ENCODE assay signal across 22 mouse cellular contexts in the genomic region with DNA sequence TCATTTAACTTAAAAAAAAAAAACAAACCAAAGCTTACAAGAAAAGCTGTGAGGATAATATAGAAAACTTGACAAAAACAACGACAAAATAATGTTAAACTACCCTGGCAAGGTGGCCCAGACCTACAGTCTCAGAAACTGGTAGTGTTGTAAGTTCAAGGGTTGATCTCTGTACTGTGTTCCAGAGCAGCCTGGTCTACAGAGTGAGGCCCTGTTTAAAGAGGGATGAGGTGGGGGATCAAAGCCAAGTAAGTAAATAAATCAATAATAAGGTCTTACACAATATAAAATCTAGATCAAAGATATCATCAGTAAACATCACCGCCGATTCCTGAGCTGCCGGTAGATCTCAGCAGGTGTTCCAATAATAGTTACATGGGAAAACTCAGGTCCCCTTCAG. TPM values are rescaled to one million over a fixed set of nuclear protein-coding genes. Genes with fewer than 3 reads are reported as not detected.
DNase-seq lines count a peak whose midpoint lies in the region; ATAC-seq and TF ChIP-seq lines count a peak whose summit lies in the region.
"Had no signal": no experiment of that assay in that cellular context is flagged by ENCODE, and none has a peak within 500 bp of the region (broad histone marks: within the 10 kb centered on the region; RNA-seq: fewer than 3 reads in every experiment).

No protein-coding gene starts in this region.

- H3K36me3 ChIP-seq in forebrain, embryonic 11.5 days (ENCODE audit: control insufficient read depth, insufficient read depth, low read length), result no peaks in the 10 kb centered on the region
- H3K36me3 ChIP-seq in forebrain, embryonic 15.5 days, result no peaks in the 10 kb centered on the region
- H3K36me3 ChIP-seq in liver, embryonic 15.5 days (replicated peaks), result no peaks in the 10 kb centered on the region
- no peaks in the 10 kb centered on the region for H3K36me3 ChIP-seq in liver, postnatal 0 days (replicated peaks; ENCODE audit: insufficient read depth, low read length)
- H3K36me3 ChIP-seq: embryonic facial prominence, embryonic 10.5 days; embryonic facial prominence, embryonic 12.5 days; forebrain, embryonic 12.5 days; G1E had no signal

- no peak for ATAC-seq in forebrain, embryonic 11.5 days (replicated peaks; ENCODE audit: low FRiP score)
- no peak for ATAC-seq in forebrain, embryonic 15.5 days (replicated peaks)
- ATAC-seq in liver, embryonic 15.5 days (ENCODE audit: insufficient read depth), result peak; percentile 23; the same call in 1 of the 2 replicates
- peak; percentile 51 for ATAC-seq in liver, postnatal 0 days
- ATAC-seq: activated CD4-positive, CD25-positive, alpha-beta regulatory T cell, adult 4 months; CD4-positive, CD25-positive, alpha-beta regulatory T cell, adult 4 months; Patski had no signal

- TF ChIP-seq EP300 in liver, postnatal 0 days (IDR thresholded peaks at IDR 0.05; ENCODE audit: low read depth), result peak; percentile 32; the same call in 1 of the 2 replicates

- no peak overlapping the region for H3K4me3 ChIP-seq in forebrain, embryonic 11.5 days (ENCODE audit: low read depth, low read length)
- H3K4me3 ChIP-seq in forebrain, embryonic 15.5 days, result no peak overlapping the region
- no peak overlapping the region for H3K4me3 ChIP-seq in liver, embryonic 15.5 days (replicated peaks)
- no peak overlapping the region for H3K4me3 ChIP-seq in liver, postnatal 0 days (ENCODE audit: low read depth, low read length)
- H3K4me3 ChIP-seq: embryonic facial prominence, embryonic 10.5 days; embryonic facial prominence, embryonic 12.5 days; forebrain, embryonic 12.5 days had no signal

- no peaks in the 10 kb centered on the region for H3K4me1 ChIP-seq in forebrain, embryonic 11.5 days (replicated peaks; ENCODE audit: control insufficient read depth, insufficient read depth, low read length)
- H3K4me1 ChIP-seq in forebrain, embryonic 15.5 days, result no peaks in the 10 kb centered on the region
- peaks cover 17% of the 10 kb centered on the region for H3K4me1 ChIP-seq in liver, embryonic 15.5 days (replicated peaks)
- H3K4me1 ChIP-seq in liver, postnatal 0 days (ENCODE audit: insufficient read depth), result peaks cover 11% of the 10 kb centered on the region
- H3K4me1 ChIP-seq: embryonic facial prominence, embryonic 10.5 days; embryonic facial prominence, embryonic 12.5 days; forebrain, embryonic 12.5 days had no signal

- no peak for TF ChIP-seq CTCF in liver, postnatal 0 days (IDR thresholded peaks at IDR 0.05; ENCODE audit: low read depth)

- H3K27me3 ChIP-seq in forebrain, embryonic 11.5 days (ENCODE audit: control insufficient read depth, insufficient read depth, low read length), result no peaks in the 10 kb centered on the region
- 0 out of 2 replicates have a peak, but pooled peaks cover 4% of the 10 kb centered on the region for H3K27me3 ChIP-seq in forebrain, embryonic 15.5 days
- peaks cover 29% of the 10 kb centered on the region for H3K27me3 ChIP-seq in liver, embryonic 15.5 days
- no peaks in the 10 kb centered on the region for H3K27me3 ChIP-seq in liver, postnatal 0 days (ENCODE audit: insufficient read depth, low read length)
- H3K27me3 ChIP-seq: embryonic facial prominence, embryonic 12.5 days; forebrain, embryonic 12.5 days had no signal

- H3K9me3 ChIP-seq in forebrain, embryonic 11.5 days (ENCODE audit: control insufficient read depth, low read length), result no peaks in the 10 kb centered on the region
- no peaks in the 10 kb centered on the region for H3K9me3 ChIP-seq in forebrain, embryonic 15.5 days
- no peaks in the 10 kb centered on the region for H3K9me3 ChIP-seq in liver, embryonic 15.5 days (replicated peaks)
- H3K9me3 ChIP-seq in liver, postnatal 0 days (ENCODE audit: low read length), result no peaks in the 10 kb centered on the region
- H3K9me3 ChIP-seq: embryonic facial prominence, embryonic 10.5 days; embryonic facial prominence, embryonic 12.5 days; forebrain, embryonic 12.5 days; G1E had no signal

- H3K27ac ChIP-seq in forebrain, embryonic 11.5 days (ENCODE audit: low read depth, low read length), result no peak overlapping the region
- no peak overlapping the region for H3K27ac ChIP-seq in forebrain, embryonic 15.5 days (replicated peaks)
- H3K27ac ChIP-seq in liver, embryonic 15.5 days (replicated peaks), result no peak overlapping the region
- H3K27ac ChIP-seq in liver, postnatal 0 days (ENCODE audit: low read depth), result 0 out of 2 replicates have a peak overlapping the region, but pooled peaks have one; percentile 20
- H3K27ac ChIP-seq: embryonic facial prominence, embryonic 10.5 days; embryonic facial prominence, embryonic 12.5 days; forebrain, embryonic 12.5 days had no signal

- DNase-seq in forebrain, embryonic 11.5 days (ENCODE audit: low spot score), result peak; percentile 19
- no peak for DNase-seq in liver
- no peak for DNase-seq in liver, postnatal 0 days
- DNase-seq: adrenal gland, adult 8-10 months; adrenal gland, postnatal 14 days; adrenal gland, postnatal 36 days; B cell, adult 2 months; cerebellum, adult 11-12 months; cerebellum, adult 2 months; cerebellum, adult 9-10 months; cerebellum, postnatal 10 days; cerebellum, postnatal 25 days had no signal

- 85% methylated on average over 4 of the region's 4 CpGs for WGBS in forebrain, embryonic 11.5 days
- WGBS in forebrain, embryonic 15.5 days, result 84% methylated on average over 4 of the region's 4 CpGs
- WGBS in liver, embryonic 15.5 days (ENCODE audit: insufficient replicate concordance), result 68% methylated on average over 4 of the region's 4 CpGs
- 44% methylated on average over 4 of the region's 4 CpGs for WGBS in liver, postnatal 0 days (ENCODE audit: insufficient replicate concordance)

- no peak overlapping the region for H3K4me2 ChIP-seq in forebrain, embryonic 11.5 days (ENCODE audit: low read depth, low read length, severe bottlenecking)
- H3K4me2 ChIP-seq in forebrain, embryonic 15.5 days (replicated peaks), result no peak overlapping the region
- no peak overlapping the region for H3K4me2 ChIP-seq in liver, embryonic 15.5 days
- H3K4me2 ChIP-seq in liver, postnatal 0 days (ENCODE audit: low read depth, low read length), result no peak overlapping the region
- H3K4me2 ChIP-seq: embryonic facial prominence, embryonic 12.5 days; forebrain, embryonic 12.5 days had no signal

- H3K9ac ChIP-seq in forebrain, embryonic 11.5 days (ENCODE audit: low read length), result no peak overlapping the region
- H3K9ac ChIP-seq in forebrain, embryonic 15.5 days (replicated peaks), result no peak overlapping the region
- no peak overlapping the region for H3K9ac ChIP-seq in liver, embryonic 15.5 days
- H3K9ac ChIP-seq in liver, postnatal 0 days (replicated peaks), result no peak overlapping the region
- H3K9ac ChIP-seq: embryonic facial prominence, embryonic 12.5 days; forebrain, embryonic 12.5 days; forebrain, postnatal 0 days had no signal

RNA-seq across cellular contexts. Expression of a gene that starts 12.2 kb away (rescaled TPM):
- 22.9 and 27.6 TPM in 2 replicates for polyA plus RNA-seq in forebrain, embryonic 11.5 days (2014; fragmentation: Nextera tagmentation; extraction: Ambion mirVana)
- 20.4 and 22.5 TPM in 2 replicates for polyA plus RNA-seq in forebrain, embryonic 15.5 days (2015; fragmentation: Nextera tagmentation; extraction: Ambion mirVana)
- polyA plus RNA-seq in liver, embryonic 15.5 days (2015; fragmentation: Nextera tagmentation; extraction: Ambion mirVana), result 40.4 and 46.5 TPM in 2 replicates
- polyA plus RNA-seq in liver, postnatal 0 days (2015; fragmentation: Nextera tagmentation; extraction: Ambion mirVana), result 19.3 and 22.1 TPM in 2 replicates

RNA-seq across cellular contexts. Expression of a gene that starts 44.2 kb away (rescaled TPM):
- polyA plus RNA-seq in forebrain, embryonic 11.5 days (2014; fragmentation: Nextera tagmentation; extraction: Ambion mirVana), result 77.6 and 90.4 TPM in 2 replicates
- 17.7 and 22.4 TPM in 2 replicates for polyA plus RNA-seq in forebrain, embryonic 15.5 days (2015; fragmentation: Nextera tagmentation; extraction: Ambion mirVana)
- 50.8 and 51.3 TPM in 2 replicates for polyA plus RNA-seq in liver, embryonic 15.5 days (2015; fragmentation: Nextera tagmentation; extraction: Ambion mirVana)
- polyA plus RNA-seq in liver, postnatal 0 days (2015; fragmentation: Nextera tagmentation; extraction: Ambion mirVana), result 16.9 and 17.9 TPM in 2 replicates

Comparison
In these comparisons a context has a peak if more than half of its experiments do, and no peak if none do; other contexts are left out.
1. ATAC-seq: peak in liver, embryonic 15.5 days (single experiment) and liver, postnatal 0 days (single experiment); none in forebrain, embryonic 11.5 days (single experiment) and forebrain, embryonic 15.5 days (single experiment).